Mouse (Mus musculus) bone marrow, adult 2 months (tissue): ENCODE results near the gene Ttc37.

Experiments used
- CTCF ChIP-seq: fragments of 200-500 bp; IDR thresholded peaks from 2 replicates; pipeline ENCODE4 v1.5.1; 2011; ENCODE audit warnings: low read length, control low read depth; ENCODE audit not compliant: control insufficient read depth, insufficient read depth
- POLR2A ChIP-seq: fragments of 200-500 bp; IDR thresholded peaks from 2 replicates; pipeline ENCODE4 v1.6.1; 2011; ENCODE audit warnings: low read depth, mild to moderate bottlenecking, control low read depth, low read length, borderline replicate concordance; ENCODE audit not compliant: control insufficient read depth

GRCm38 (mm10) chr13:76157508-76157907 is 59.0 kb downstream of the Ttc37 start:
- TF ChIP-seq POLR2A (no peak), CTCF (no peak)
